Mouse (Mus musculus) heart, postnatal 0 days (tissue): ENCODE measurements at regions not wholly inside any gene's neighbourhood (a gene's known extent, or its start where the extent isn't known, plus 50 kb on each side); places are given as distances from the start of the nearest gene placed in this dataset.

ENCODE experiments used
- ATAC-seq: fragments of 200-750 bp; cut with Nextera tagmentation; 2 replicates; pipeline ENCODE4 v1.8.0; 2017; ENCODE audit warnings: low read depth, moderate number of reproducible peaks, moderate library complexity; ENCODE audit not compliant: insufficient read depth
- DNase-seq: peaks from one replicate; pipeline ENCODE4 v3.0.0-alpha.2; 2016; ENCODE audit warnings: low spot score
- H3K27ac ChIP-seq: fragments of 300-500 bp; sonication (generic); 2 replicates; pipeline ENCODE4 v1.5.1; 2014; ENCODE audit warnings: low read depth, mild to moderate bottlenecking
- H3K27me3 ChIP-seq: fragments of 300-500 bp; sonication (generic); 2 replicates; pipeline ENCODE4 v1.6.1; 2014; ENCODE audit warnings: low read length, mixed read lengths; ENCODE audit not compliant: control insufficient read depth, insufficient read depth
- H3K36me3 ChIP-seq: fragments of 300-500 bp; sonication (generic); replicated peaks from 2 replicates; pipeline ENCODE4 v1.6.1; 2014; ENCODE audit warnings: low read length, mixed read lengths; ENCODE audit not compliant: control insufficient read depth, insufficient read depth
- H3K4me1 ChIP-seq: fragments of 300-500 bp; sonication (generic); 2 replicates; pipeline ENCODE4 v1.6.1; 2014; ENCODE audit warnings: antibody characterized with exemption; ENCODE audit not compliant: control insufficient read depth, insufficient read depth
- H3K4me2 ChIP-seq: fragments of 300-500 bp; sonication (generic); 2 replicates; pipeline ENCODE4 v1.6.1; 2014; ENCODE audit warnings: low read depth, mild to moderate bottlenecking, low read length, moderate library complexity
- H3K4me3 ChIP-seq: fragments of 300-500 bp; sonication (generic); 2 replicates; pipeline ENCODE4 v1.5.1; 2014; ENCODE audit warnings: low read depth, low read length
- H3K9ac ChIP-seq: fragments of 300-500 bp; sonication (generic); replicated peaks from 2 replicates; pipeline ENCODE4 v1.6.1; 2014; ENCODE audit warnings: low read depth, low read length, mixed read lengths
- H3K9me3 ChIP-seq: fragments of 300-500 bp; sonication (generic); replicated peaks from 2 replicates; pipeline ENCODE4 v1.6.1; 2016; ENCODE audit warnings: low read length; ENCODE audit not compliant: control insufficient read depth
- CTCF ChIP-seq: IDR thresholded peaks from 2 replicates; pipeline ENCODE4 v1.5.1; 2016; ENCODE audit warnings: antibody characterized with exemption, control low read depth, low read depth
- EP300 ChIP-seq: IDR thresholded peaks from 2 replicates; pipeline ENCODE4 v1.6.1; 2016; ENCODE audit warnings: antibody characterized with exemption, low read depth
- WGBS: fragments of 180-500 bp; shearing (Covaris S2); extraction: QIAGEN DNeasy Blood & Tissue Kit; methylation state at CpG from one replicate; pipeline ENCODE4 v1.1.7; 2014; 5-methylcytosine and 5-hydroxymethylcytosine counted together

GRCm38 (mm10) chr10:25098070-25098469 lies 170.8 kb upstream of the Arg1 start:
- 49% methylated on average over 4 of the region's 4 CpGs for WGBS
- DNase-seq (no peak), ATAC-seq (no peak)

GRCm38 (mm10) chr10:25089705-25090386 lies 162.6 kb upstream of the Arg1 start:
- TF ChIP-seq EP300 (no peak), CTCF (no peak)
- Histone ChIP-seq H3K4me2 (no peak overlapping the region), H3K4me3 (no peak overlapping the region), H3K9me3 (no peaks in the 10 kb centered on the region), H3K27me3 (no peaks in the 10 kb centered on the region), H3K9ac (no peak overlapping the region), H3K36me3 (no peaks in the 10 kb centered on the region), H3K4me1 (no peaks in the 10 kb centered on the region), H3K27ac (no peak overlapping the region)
- DNase-seq: no peak
- no peak for ATAC-seq
- WGBS: 41% methylated on average over 4 of the region's 4 CpGs

More at GRCm38 (mm10) chr10:25098070-25098469, 170.8 kb upstream of the Arg1 start:
- no peaks in the 10 kb centered on the region for H3K4me1 ChIP-seq
- no peak for TF ChIP-seq CTCF
- no peak for TF ChIP-seq EP300
- no peak overlapping the region for H3K4me2 ChIP-seq
- H3K4me3 ChIP-seq: no peak overlapping the region
- H3K36me3 ChIP-seq: no peaks in the 10 kb centered on the region
- no peak overlapping the region for H3K9ac ChIP-seq
- H3K9me3 ChIP-seq: no peaks in the 10 kb centered on the region
- H3K27ac ChIP-seq: no peak overlapping the region
- H3K27me3 ChIP-seq: no peaks in the 10 kb centered on the region

GRCm38 (mm10) chr10:25086745-25087144 lies 159.5 kb upstream of the Arg1 start:
- Histone ChIP-seq H3K36me3 (no peaks in the 10 kb centered on the region), H3K27ac (no peak overlapping the region), H3K27me3 (no peaks in the 10 kb centered on the region), H3K9me3 (no peaks in the 10 kb centered on the region), H3K4me3 (no peak overlapping the region), H3K4me2 (no peak overlapping the region), H3K9ac (no peak overlapping the region), H3K4me1 (no peaks in the 10 kb centered on the region)
- DNase-seq (no peak), ATAC-seq (no peak)
- TF ChIP-seq EP300: no peak
- TF ChIP-seq CTCF: no peak
- WGBS: 93% methylated on average over 17 of the region's 17 CpGs

- Histone ChIP-seq H3K9ac (no peak overlapping the region), H3K9me3 (no peaks in the 10 kb centered on the region), H3K4me3 (no peak overlapping the region), H3K27me3 (no peaks in the 10 kb centered on the region), H3K27ac (no peak overlapping the region), H3K4me2 (no peak overlapping the region), H3K4me1 (no peaks in the 10 kb centered on the region), H3K36me3 (no peaks in the 10 kb centered on the region)
- no peak for TF ChIP-seq CTCF
- TF ChIP-seq EP300: no peak
- DNase-seq: no peak
- 49% methylated on average over 10 of the region's 10 CpGs for WGBS
- ATAC-seq: no peak
Observed at GRCm38 (mm10) chr10:25082930-25083329, 155.6 kb upstream of the Arg1 start.

GRCm38 (mm10) chr10:25072617-25073016 lies 145.3 kb upstream of the Arg1 start:
- no peak overlapping the region for H3K4me3 ChIP-seq
- no peak overlapping the region for H3K4me2 ChIP-seq
- 73% methylated on average over 2 of the region's 2 CpGs for WGBS
- H3K4me1 ChIP-seq: peaks cover 4% of the 10 kb centered on the region; the same call in 1 of the 2 replicates
- 0 out of 2 replicates have a peak, but pooled peaks cover 4% of the 10 kb centered on the region for H3K9me3 ChIP-seq
- TF ChIP-seq EP300 (no peak), CTCF (no peak)
- H3K36me3 ChIP-seq: no peaks in the 10 kb centered on the region
- no peak for ATAC-seq
- DNase-seq: no peak
- no peak overlapping the region for H3K9ac ChIP-seq
- H3K27me3 ChIP-seq: no peaks in the 10 kb centered on the region
- no peak overlapping the region for H3K27ac ChIP-seq

GRCm38 (mm10) chr10:25068301-25068700 lies 141.0 kb upstream of the Arg1 start:
- ATAC-seq: peak; percentile 63; the same call in 1 of the 2 replicates

More at GRCm38 (mm10) chr10:25068301-25068700, 141.0 kb upstream of the Arg1 start:
- H3K36me3 ChIP-seq: no peaks in the 10 kb centered on the region
- 0 out of 2 replicates have a peak, but pooled peaks cover 4% of the 10 kb centered on the region for H3K9me3 ChIP-seq
- no peak overlapping the region for H3K27ac ChIP-seq
- H3K4me2 ChIP-seq: no peak overlapping the region
- H3K9ac ChIP-seq: no peak overlapping the region
- H3K4me3 ChIP-seq: no peak overlapping the region
- 25% methylated on average over 8 of the region's 8 CpGs for WGBS
- peak; percentile 21 for DNase-seq
- TF ChIP-seq EP300: no peak
- TF ChIP-seq CTCF: no peak
- H3K4me1 ChIP-seq: peaks cover 11% of the 10 kb centered on the region; the same call in 1 of the 2 replicates
- H3K27me3 ChIP-seq: no peaks in the 10 kb centered on the region
